Mouse (Mus musculus) R1 (cell line): Measurements from ENCODE around the gene Olfr685.

Source experiments
- DNase-seq: peaks from one replicate; pipeline ENCODE4 v3.0.0-alpha.2; 2018; ENCODE audit warnings: low read depth, low spot score

Olfr685 gene

DNA sequence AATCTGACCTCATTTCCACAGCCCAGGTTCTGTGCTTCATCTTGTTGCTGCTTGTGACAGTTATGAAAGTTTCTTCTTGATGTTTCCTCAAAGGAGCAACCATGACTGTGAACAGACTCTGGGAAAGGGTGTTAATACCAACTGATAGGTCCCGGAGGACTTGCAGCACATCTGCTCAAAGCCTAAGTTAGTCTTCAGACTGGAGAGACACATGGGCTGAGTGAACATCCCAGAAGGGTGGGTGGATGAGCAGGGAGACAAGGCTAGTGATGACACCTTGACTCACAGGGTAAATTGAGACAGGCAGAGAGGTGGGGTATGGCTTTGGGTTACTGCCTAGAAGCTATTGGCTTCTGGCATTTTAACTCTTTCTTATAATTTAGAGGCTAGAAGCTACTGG is at the start of gene Olfr685:
TSS of gene Olfr685 (minus strand) at position 101 of the 400 bp plus-strand sequence.
- no peak for DNase-seq

DNA sequence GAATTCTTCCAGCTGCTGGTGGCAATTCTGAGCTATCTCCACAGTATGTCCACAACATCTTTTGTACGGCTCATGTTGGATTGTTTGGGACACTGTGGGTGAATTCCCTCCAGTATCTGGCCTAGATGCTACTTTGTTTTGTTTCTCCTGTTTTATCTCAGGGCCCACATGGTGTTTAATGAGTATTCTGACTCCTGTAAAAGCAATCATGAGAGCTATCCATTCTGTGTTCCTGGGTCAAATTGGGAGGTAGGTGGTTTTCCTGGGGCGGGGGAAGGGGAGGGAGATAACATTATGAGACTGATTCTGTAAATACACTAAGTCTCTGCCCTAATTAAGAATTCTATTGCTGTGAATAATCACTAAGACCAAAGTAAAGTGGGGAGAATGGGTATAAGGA is 43.6 kb upstream of the Olfr685 start:
- DNase-seq, result no peak

- no peak for DNase-seq
Measured at GRCm38 (mm10) chr7:105228138-105228537, 42.3 kb upstream of the Olfr685 start.

GRCm38 (mm10) chr7:105226703-105227102 is 40.9 kb upstream of the Olfr685 start:
- no peak for DNase-seq

DNA sequence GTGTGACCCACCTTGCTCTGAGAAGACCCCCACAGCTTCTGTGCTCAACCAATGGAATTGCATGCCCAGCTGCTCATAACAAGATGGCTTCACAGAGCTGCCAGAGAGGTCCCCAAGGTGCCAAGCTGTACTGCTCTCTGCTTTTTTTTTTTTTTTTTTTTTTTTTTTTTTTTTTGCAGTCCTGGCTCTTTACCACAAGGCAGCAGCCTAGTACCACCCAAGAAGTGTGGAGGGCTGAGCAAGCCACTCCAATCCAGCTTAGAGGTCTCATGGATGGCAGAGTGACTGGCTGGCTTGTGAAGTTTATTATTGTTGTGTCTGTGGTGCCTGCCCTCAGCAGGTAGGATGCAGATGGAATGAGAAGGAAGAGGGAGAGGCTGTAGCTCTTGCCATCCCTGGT is 40.3 kb upstream of the Olfr685 start:
- DNase-seq, result no peak

GRCm38 (mm10) chr7:105218281-105218680 is 32.5 kb upstream of the Olfr685 start:
- DNase-seq, result no peak

- no peak for DNase-seq
Measured at GRCm38 (mm10) chr7:105214761-105215160, 28.9 kb upstream of the Olfr685 start.

- DNase-seq, result no peak
Measured at GRCm38 (mm10) chr7:105207385-105207784, 21.6 kb upstream of the Olfr685 start, which contains the start of gene Olfr686. Gene Olfr686 (minus strand): TSS chr7:105207485.

- DNase-seq, result peak; percentile 14
Measured at GRCm38 (mm10) chr7:105170773-105171172, 15.0 kb downstream of the Olfr685 start.

DNA sequence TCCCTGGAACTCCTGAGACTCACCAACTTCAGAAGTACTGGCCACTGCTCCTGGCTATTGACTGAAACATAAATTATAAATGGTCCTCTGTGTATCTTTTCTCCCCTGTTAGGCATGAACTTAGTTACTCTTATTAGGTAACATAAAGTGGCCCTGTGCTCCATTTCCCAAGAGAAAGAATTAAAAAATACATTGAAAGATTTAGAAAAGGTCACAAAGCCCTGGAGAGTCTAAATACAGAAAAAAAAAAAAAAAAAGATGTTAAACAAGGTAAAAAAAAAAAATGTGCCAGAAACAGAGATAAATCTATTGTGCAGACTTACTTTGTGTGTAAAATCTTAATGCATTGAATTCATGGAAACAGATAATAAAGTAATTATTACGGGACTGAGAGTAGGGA is 22.3 kb downstream of the Olfr685 start, which contains the start of gene Olfr684:
TSS of gene Olfr684 (minus strand) at position 101 of the 400 bp plus-strand sequence.
- DNase-seq, result no peak

- no peak for DNase-seq
Measured at GRCm38 (mm10) chr7:105146912-105147311, 38.9 kb downstream of the Olfr685 start, which contains the start of gene Olfr683. Gene Olfr683 (minus strand): TSS chr7:105147012.

GRCm38 (mm10) chr7:105141275-105141674 is 44.5 kb downstream of the Olfr685 start:
- DNase-seq, result no peak
